Comparison of ENCODE assay signal across 7 mouse cellular contexts in genomic region chr16:11012571-11013463, GRCm38 (mm10). TPM values are rescaled to one million over a fixed set of nuclear protein-coding genes. Genes with fewer than 3 reads are reported as not detected.
DNase-seq lines count a peak whose midpoint lies in the region; ATAC-seq and TF ChIP-seq lines count a peak whose summit lies in the region.

No protein-coding gene starts in this region.

- H3K4me1 ChIP-seq in cerebellum, adult 2 months (ENCODE audit: control insufficient read depth, insufficient read depth, low read length), result no peaks in the 10 kb centered on the region

- ATAC-seq in hematopoietic stem cell, adult 5-6 weeks (replicated peaks in 1 of 2; ENCODE audit: insufficient read depth in 1 of 2, low FRiP score in 2 of 2, low TSS enrichment in 1 of 2, low read depth in 1 of 2, poor library complexity in 2 of 2, severe bottlenecking in 2 of 2), result peak; percentile 65 to 66

- peak; percentile 88 for DNase-seq in NIH3T3 (ENCODE audit: low read depth)
- peak in 1 of 2 experiments; percentile 44 for DNase-seq in cerebellum, adult 2 months
- peak; percentile 44 to 63 for DNase-seq in frontal cortex, postnatal 14 days (ENCODE audit: low spot score in 2 of 2)
- peak; percentile 53 to 71 for DNase-seq in layer of hippocampus, postnatal 10 days (ENCODE audit: low spot score in 2 of 2)
- DNase-seq in right cerebral cortex, postnatal 25 days, result peak; percentile 50

- WGBS in cerebellum, adult 2 months, result 56% methylated on average over 11 of the region's 11 CpGs
- 17% methylated on average over 11 of the region's 11 CpGs for WGBS in macrophage (ENCODE audit: missing documents)

- H3K27ac ChIP-seq in cerebellum, adult 2 months (ENCODE audit: insufficient read depth, low read length), result peak overlapping the region; percentile 38; the same call in 1 of the 2 replicates
- H3K27ac ChIP-seq in macrophage, result peak overlapping the region; percentile 59

- H3K4me3 ChIP-seq in cerebellum, adult 2 months (replicated peaks; ENCODE audit: insufficient read depth, low read depth, low read length), result no peak overlapping the region
- H3K4me3 ChIP-seq in macrophage (ENCODE audit: inconsistent target), result no peak overlapping the region

- no peak for TF ChIP-seq POLR2A in cerebellum, adult 2 months (IDR thresholded peaks at IDR 0.05; ENCODE audit: borderline replicate concordance, insufficient read depth, low read length)

- no peaks in the 10 kb centered on the region for H3K27me3 ChIP-seq in cerebellum, adult 2 months (ENCODE audit: control insufficient read depth, insufficient read depth, low read length)

- TF ChIP-seq CTCF in cerebellum, adult 2 months (IDR thresholded peaks at IDR 0.05; ENCODE audit: borderline replicate concordance, insufficient read depth, low read depth, low read length), result no peak

- H3K36me3 ChIP-seq in macrophage (ENCODE audit: inconsistent target), result no peaks in the 10 kb centered on the region

- no peaks in the 10 kb centered on the region; the same call in 1 of the 2 replicates for H3K79me2 ChIP-seq in macrophage (ENCODE audit: inconsistent target)

RNA-seq across cellular contexts. Expression of gene Snn, which starts 47.9 kb away (rescaled TPM):
- polyA plus RNA-seq in cerebellum, adult 2 months (2012; rRNA removed), result 124 and 138 TPM in 2 replicates
- total RNA-seq in hematopoietic stem cell, adult 5-6 weeks (2017), result 22.7 and 42.1 TPM in 2 replicates
- 100 to 1,000 TPM; 214 to 235 TPM for total RNA-seq in layer of hippocampus, postnatal 10 days (2021)
- total RNA-seq in macrophage (2018; cell fraction: chromatin; rRNA removed), result 100 to 1,000 TPM in 6 of 26 experiments, 10 to 100 TPM in 14, 1 to 10 TPM in 6; 2.6 to 187 (median 18.8) TPM
- total RNA-seq in macrophage (2018; cell fraction: cytosol; rRNA removed), result 10 to 100 TPM in 17 of 26 experiments, 1 to 10 TPM in 9; 6.6 to 72.5 (median 14.1) TPM
- total RNA-seq in macrophage (2018; cell fraction: nucleus; rRNA removed), result 100 to 1,000 TPM in 4 of 26 experiments, 10 to 100 TPM in 18, 1 to 10 TPM in 4; 4.6 to 187 (median 27.6) TPM
- 5.0 to 12.4 TPM (median 5.0 TPM) in 3 replicates for polyA plus RNA-seq in macrophage (2018)

RNA-seq across cellular contexts. Expression of gene Litaf, which starts 53.1 kb away (rescaled TPM):
- polyA plus RNA-seq in cerebellum, adult 2 months (2012; rRNA removed), result 60.7 and 82.3 TPM in 2 replicates
- total RNA-seq in hematopoietic stem cell, adult 5-6 weeks (2017), result 30.8 and 36.9 TPM in 2 replicates
- 10 to 100 TPM; 12.4 to 13.2 TPM for total RNA-seq in layer of hippocampus, postnatal 10 days (2021)
- total RNA-seq in macrophage (2018; cell fraction: chromatin; rRNA removed), result 100 to 1,000 TPM; 116 to 490 (median 252) TPM
- 100 to 1,000 TPM; 437 to 771 (median 615) TPM for total RNA-seq in macrophage (2018; cell fraction: cytosol; rRNA removed)
- 100 to 1,000 TPM; 184 to 684 (median 382) TPM for total RNA-seq in macrophage (2018; cell fraction: nucleus; rRNA removed)
- 325 to 1,163 TPM (median 559 TPM) in 3 replicates for polyA plus RNA-seq in macrophage (2018)
